Mouse (Mus musculus) limb, embryonic 10.5 days (tissue): ENCODE results near the gene Tcea3. TPM values are rescaled to one million over a fixed set of nuclear protein-coding genes. Genes with fewer than 3 reads are reported as not detected.

ENCODE experiments used
- DNase-seq: peaks from one replicate; pipeline ENCODE4 v3.0.0-alpha.2; 2017; ENCODE audit warnings: low spot score
- H3K27ac ChIP-seq: fragments of 300-500 bp; sonication (generic); 2 replicates; pipeline ENCODE4 v1.5.1; 2016; ENCODE audit warnings: mild to moderate bottlenecking
- H3K27me3 ChIP-seq: fragments of 300-500 bp; sonication (generic); 2 replicates; pipeline ENCODE4 v1.6.1; 2016; ENCODE audit warnings: low read depth, mild to moderate bottlenecking; ENCODE audit not compliant: poor library complexity, severe bottlenecking
- H3K36me3 ChIP-seq: fragments of 300-500 bp; sonication (generic); 2 replicates; pipeline ENCODE4 v1.6.1; 2016; ENCODE audit warnings: mild to moderate bottlenecking, moderate library complexity
- H3K4me1 ChIP-seq: fragments of 300-500 bp; sonication (generic); 2 replicates; pipeline ENCODE4 v1.6.1; 2016
- H3K4me3 ChIP-seq: fragments of 300-500 bp; sonication (generic); 2 replicates; pipeline ENCODE4 v1.5.1; 2016; ENCODE audit warnings: mild to moderate bottlenecking, moderate library complexity
- H3K9me3 ChIP-seq: fragments of 300-500 bp; sonication (generic); replicated peaks from 2 replicates; pipeline ENCODE4 v1.6.1; 2016; ENCODE audit warnings: mild to moderate bottlenecking
- WGBS: fragments of 180-500 bp; shearing (Covaris S2); methylation state at CpG from one replicate; pipeline ENCODE4 v1.1.7; 2016; 5-methylcytosine and 5-hydroxymethylcytosine counted together
- polyA plus RNA-seq: library from polyadenylated mRNA; unstranded; fragments of >200 nt; fragmentation: Nextera tagmentation; extraction: Ambion mirVana; gene quantifications from 2 replicates; pipeline ENCODE4 v1.2.1, GENCODE M21; 2016

Gene Tcea3
- polyA plus RNA-seq, 1 experiment from 2014 or later: 1.8 TPM

GRCm38 (mm10) chr4:136261912-136262311 is 14.4 kb downstream of the Tcea3 start:
- Histone ChIP-seq H3K9me3 (no peaks in the 10 kb centered on the region), H3K36me3 (no peaks in the 10 kb centered on the region), H3K27ac (no peak overlapping the region), H3K4me1 (peaks cover 12% of the 10 kb centered on the region), H3K27me3 (peaks cover 9% of the 10 kb centered on the region; the same call in 1 of the 2 replicates), H3K4me3 (no peak overlapping the region)
- no peak for DNase-seq
- 82% methylated on average over 10 of the region's 10 CpGs for WGBS

DNA sequence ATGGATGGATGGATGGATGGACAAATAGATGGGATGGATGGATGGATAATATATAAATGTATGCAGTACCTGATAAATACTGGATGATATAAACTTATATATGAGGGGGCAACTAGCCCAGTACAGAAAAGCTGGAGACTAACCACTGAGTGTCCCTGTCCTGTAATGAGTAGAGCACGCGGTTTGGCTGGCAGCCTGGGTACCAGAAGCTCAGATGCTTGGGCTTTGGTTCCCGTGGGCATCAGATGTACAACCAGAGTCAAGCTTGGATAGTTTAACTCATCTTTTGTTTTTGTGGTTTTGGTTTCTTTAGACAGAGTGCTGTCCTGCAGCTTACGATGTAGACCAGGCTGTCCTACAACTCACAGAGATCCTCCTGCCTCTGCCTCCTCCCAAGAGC is 16.0 kb downstream of the Tcea3 start:
- DNase-seq: no peak
- peaks cover 4% of the 10 kb centered on the region; the same call in 1 of the 2 replicates for H3K4me1 ChIP-seq
- H3K27me3 ChIP-seq: peaks cover 5% of the 10 kb centered on the region; the same call in 1 of the 2 replicates
- no peak overlapping the region for H3K4me3 ChIP-seq
- 93% methylated on average over 4 of the region's 4 CpGs for WGBS
- H3K9me3 ChIP-seq: no peaks in the 10 kb centered on the region
- no peak overlapping the region for H3K27ac ChIP-seq
- no peaks in the 10 kb centered on the region for H3K36me3 ChIP-seq

DNA sequence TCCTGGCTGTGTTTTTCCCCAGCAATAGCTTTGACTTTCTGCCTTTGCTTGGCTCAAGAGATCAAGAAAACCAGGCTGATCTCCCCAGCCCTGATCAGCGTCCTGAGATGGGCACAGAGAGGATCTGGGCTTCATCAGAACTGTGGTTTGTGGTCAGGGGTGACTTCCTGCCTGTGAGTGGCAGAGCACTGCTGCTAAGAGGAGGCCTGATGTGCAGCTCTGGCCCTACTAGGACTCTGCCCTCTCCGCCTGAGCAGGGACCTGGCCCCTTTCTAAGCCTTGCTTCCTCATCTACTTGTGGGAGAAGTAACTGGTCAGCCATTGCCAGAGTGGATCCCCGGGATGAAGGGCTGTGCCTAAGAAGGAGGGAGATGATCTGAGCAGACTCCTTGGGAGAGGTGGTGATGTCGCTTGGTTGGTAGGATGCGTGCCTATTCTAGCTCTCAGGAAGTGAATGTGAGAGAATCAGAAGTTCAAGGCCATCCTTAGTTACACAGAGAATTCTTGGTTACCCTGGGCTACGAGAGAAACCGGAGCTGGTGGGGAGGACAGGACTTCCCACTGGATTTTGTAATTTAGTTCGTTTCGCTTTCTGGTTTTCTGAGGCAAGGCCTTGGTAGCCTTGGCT is 19.3 kb downstream of the Tcea3 start:
- H3K27me3 ChIP-seq: no peaks in the 10 kb centered on the region
- no peak overlapping the region for H3K27ac ChIP-seq
- H3K4me3 ChIP-seq: no peak overlapping the region
- no peak for DNase-seq
- no peaks in the 10 kb centered on the region for H3K36me3 ChIP-seq
- WGBS: 81% methylated on average over 9 of the region's 9 CpGs
- H3K9me3 ChIP-seq: no peaks in the 10 kb centered on the region
- H3K4me1 ChIP-seq: no peaks in the 10 kb centered on the region

- DNase-seq: no peak
- H3K36me3 ChIP-seq: no peaks in the 10 kb centered on the region
- no peaks in the 10 kb centered on the region for H3K27me3 ChIP-seq
- no peak overlapping the region for H3K27ac ChIP-seq
- no peaks in the 10 kb centered on the region; the same call in 1 of the 2 replicates for H3K9me3 ChIP-seq
- H3K4me1 ChIP-seq: no peaks in the 10 kb centered on the region
- no peak overlapping the region for H3K4me3 ChIP-seq
- WGBS: 100% methylated on average over 1 of the region's 1 CpGs
These were observed 21.4 kb downstream of the Tcea3 start for GRCm38 (mm10) chr4:136268912-136269311.

- DNase-seq: no peak
- Histone ChIP-seq H3K27ac (no peak overlapping the region), H3K4me1 (no peaks in the 10 kb centered on the region), H3K9me3 (no peaks in the 10 kb centered on the region; the same call in 1 of the 2 replicates), H3K4me3 (no peak overlapping the region), H3K36me3 (no peaks in the 10 kb centered on the region), H3K27me3 (no peaks in the 10 kb centered on the region)
- WGBS: 91% methylated on average over 8 of the region's 8 CpGs
These were observed 23.1 kb downstream of the Tcea3 start for GRCm38 (mm10) chr4:136270648-136271047.

- H3K9me3 ChIP-seq: no peaks in the 10 kb centered on the region
- peaks cover 34% of the 10 kb centered on the region for H3K4me1 ChIP-seq
- H3K27me3 ChIP-seq: 0 out of 2 replicates have a peak, but pooled peaks cover 4% of the 10 kb centered on the region
- no peak overlapping the region for H3K4me3 ChIP-seq
- no peaks in the 10 kb centered on the region for H3K36me3 ChIP-seq
- WGBS: 67% methylated on average over 8 of the region's 8 CpGs
- no peak overlapping the region for H3K27ac ChIP-seq
- no peak for DNase-seq
These were observed 33.6 kb downstream of the Tcea3 start for GRCm38 (mm10) chr4:136281097-136281496.

DNA sequence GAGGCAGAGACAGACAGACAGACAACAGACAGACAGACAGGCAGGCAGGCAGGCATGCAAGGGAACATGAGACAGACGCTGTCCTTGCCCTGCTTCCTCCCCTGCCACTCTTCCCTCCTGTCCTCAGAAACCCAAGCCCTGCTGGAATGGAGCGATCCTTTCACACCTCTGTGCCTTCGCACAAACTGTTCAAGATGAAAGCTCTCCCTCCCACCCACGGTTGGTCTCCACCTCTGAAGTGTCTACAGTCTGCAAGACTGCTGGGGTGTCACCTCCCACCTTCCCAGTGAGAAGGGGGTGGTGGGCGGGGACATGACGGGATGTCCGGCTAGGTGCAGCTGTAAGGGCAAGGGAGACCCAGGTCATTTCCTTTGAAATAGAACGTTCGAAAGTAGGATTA is 34.1 kb downstream of the Tcea3 start:
- no peaks in the 10 kb centered on the region for H3K9me3 ChIP-seq
- H3K4me3 ChIP-seq: no peak overlapping the region
- 0 out of 2 replicates have a peak, but pooled peaks cover 4% of the 10 kb centered on the region for H3K27me3 ChIP-seq
- no peaks in the 10 kb centered on the region for H3K36me3 ChIP-seq
- no peak for DNase-seq
- no peak overlapping the region; the same call in 1 of the 2 replicates for H3K27ac ChIP-seq
- 33% methylated on average over 9 of the region's 9 CpGs for WGBS
- H3K4me1 ChIP-seq: peaks cover 36% of the 10 kb centered on the region

GRCm38 (mm10) chr4:136282621-136283480 is 35.3 kb downstream of the Tcea3 start:
- no peaks in the 10 kb centered on the region for H3K9me3 ChIP-seq
- 47% methylated on average over 10 of the region's 10 CpGs for WGBS
- H3K36me3 ChIP-seq: peaks cover 7% of the 10 kb centered on the region
- H3K27ac ChIP-seq: peak overlapping the region; percentile 70; the same call in 1 of the 2 replicates
- 0 out of 2 replicates have a peak, but pooled peaks cover 5% of the 10 kb centered on the region for H3K27me3 ChIP-seq
- H3K4me1 ChIP-seq: peaks cover 45% of the 10 kb centered on the region
- H3K4me3 ChIP-seq: no peak overlapping the region
- DNase-seq: no peak

DNA sequence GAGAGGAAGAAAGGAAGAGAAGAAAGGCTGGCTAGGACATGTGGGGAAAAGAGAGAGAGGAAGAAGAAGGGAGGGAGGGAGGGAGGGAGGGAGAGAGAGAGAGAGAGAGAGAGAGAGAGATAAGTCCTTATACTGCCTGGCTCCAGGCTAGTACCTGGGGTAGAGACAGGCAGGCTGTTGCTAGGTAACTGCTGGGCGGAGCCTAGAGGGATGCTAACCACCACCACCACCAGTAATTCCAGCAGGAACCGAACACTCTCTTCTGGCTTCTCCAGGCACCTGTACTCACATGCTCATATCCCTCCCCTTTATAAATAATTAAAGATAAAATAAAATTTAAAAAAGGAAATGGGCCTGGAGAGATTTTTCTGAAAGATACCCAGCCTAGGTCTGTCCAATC is 36.3 kb downstream of the Tcea3 start:
- Histone ChIP-seq H3K4me3 (no peak overlapping the region), H3K27me3 (peaks cover 14% of the 10 kb centered on the region), H3K9me3 (no peaks in the 10 kb centered on the region), H3K36me3 (peaks cover 16% of the 10 kb centered on the region), H3K27ac (peak overlapping the region; percentile 70; the same call in 1 of the 2 replicates), H3K4me1 (peaks cover 45% of the 10 kb centered on the region)
- no peak for DNase-seq
- 20% methylated on average over 2 of the region's 2 CpGs for WGBS

GRCm38 (mm10) chr4:136284455-136284854 is 36.9 kb downstream of the Tcea3 start, which contains the start of gene Zfp46:
Zfp46 (plus strand) TSS chr4:136284683.
- H3K9me3 ChIP-seq: no peaks in the 10 kb centered on the region
- H3K36me3 ChIP-seq: peaks cover 23% of the 10 kb centered on the region
- peaks cover 45% of the 10 kb centered on the region for H3K4me1 ChIP-seq
- peak within 1 kb of the TSS; percentile 70 for H3K4me3 ChIP-seq
- H3K27me3 ChIP-seq: peaks cover 17% of the 10 kb centered on the region
- 69% methylated on average over 5 of the region's 5 CpGs for WGBS
- peak within 1 kb of the TSS; percentile 93 for H3K27ac ChIP-seq
- no peak for DNase-seq

DNA sequence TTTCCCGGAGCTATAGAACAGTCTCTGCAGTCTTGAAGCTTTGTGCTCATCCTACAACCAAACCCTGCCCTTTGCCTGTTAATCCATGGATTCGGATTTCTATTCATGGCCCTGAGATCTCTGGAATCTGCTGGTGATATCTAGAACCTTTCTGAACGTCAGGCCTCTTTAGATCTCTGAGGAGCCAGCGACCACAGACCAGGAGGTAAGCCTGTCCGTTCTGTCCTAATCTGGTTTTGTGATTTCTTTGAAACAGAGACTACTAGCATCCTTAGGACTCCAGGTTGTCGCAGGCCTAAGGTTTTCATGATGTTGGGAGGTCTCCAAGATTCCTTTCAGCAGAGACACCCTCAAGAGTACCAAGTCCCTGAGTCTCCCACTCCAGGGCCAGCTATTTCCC is 37.4 kb downstream of the Tcea3 start:
- WGBS: 46% methylated on average over 6 of the region's 6 CpGs
- Histone ChIP-seq H3K4me3 (peak overlapping the region; percentile 70), H3K9me3 (no peaks in the 10 kb centered on the region), H3K27ac (peak overlapping the region; percentile 93), H3K4me1 (peaks cover 45% of the 10 kb centered on the region), H3K27me3 (peaks cover 21% of the 10 kb centered on the region), H3K36me3 (peaks cover 27% of the 10 kb centered on the region)
- no peak for DNase-seq

DNA sequence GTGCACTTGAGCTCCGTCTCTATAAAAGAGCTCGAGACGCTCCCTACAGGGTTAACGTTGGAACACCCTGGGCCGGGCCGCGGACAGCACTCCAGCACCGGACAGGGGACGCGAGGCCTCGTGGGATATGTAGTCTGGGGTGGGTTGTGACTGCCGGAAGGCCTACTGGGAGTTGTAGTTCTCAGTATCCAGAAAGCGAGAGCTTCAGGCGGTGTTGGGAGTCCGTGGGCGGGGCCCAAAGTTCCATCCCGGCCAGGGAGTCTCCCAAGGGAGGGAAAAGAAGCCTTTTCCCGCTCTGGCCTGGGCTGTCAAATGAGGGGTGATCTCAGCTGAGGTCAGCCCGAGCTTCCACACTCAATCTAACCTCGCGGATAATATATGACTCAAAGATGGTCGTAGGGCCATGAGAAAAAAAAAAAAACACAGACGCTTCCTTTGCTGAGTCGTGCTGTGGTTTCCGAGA is 37.9 kb downstream of the Tcea3 start:
- WGBS: under 1% methylated on average over 25 of the region's 25 CpGs
- H3K36me3 ChIP-seq: peaks cover 32% of the 10 kb centered on the region
- H3K4me3 ChIP-seq: peak overlapping the region; percentile 70
- peak overlapping the region; percentile 93 for H3K27ac ChIP-seq
- peaks cover 26% of the 10 kb centered on the region for H3K27me3 ChIP-seq
- peaks cover 46% of the 10 kb centered on the region for H3K4me1 ChIP-seq
- no peaks in the 10 kb centered on the region for H3K9me3 ChIP-seq
- peak; percentile 90 for DNase-seq
